Mouse (Mus musculus): ENCODE measurements around the gene Padi3. TPM values are rescaled to one million over a fixed set of nuclear protein-coding genes. Genes with fewer than 3 reads are reported as not detected.
A peak's percentile ranks its signal among the peaks of the same experiment; 100 is the strongest.

The Padi3 gene
- total RNA-seq (2012; rRNA removed) (75.9 and 106 TPM in 2 replicates), polyA plus RNA-seq (2012; ENCODE audit: insufficient read depth in 1 of 2, insufficient read length in 2 of 2, low read depth in 1 of 2, low replicate concordance in 2 of 2, missing spikeins in 1 of 2) (10 to 100 TPM in 1 of 2 experiments, not detected in 1; 73.1 TPM)

DNA sequence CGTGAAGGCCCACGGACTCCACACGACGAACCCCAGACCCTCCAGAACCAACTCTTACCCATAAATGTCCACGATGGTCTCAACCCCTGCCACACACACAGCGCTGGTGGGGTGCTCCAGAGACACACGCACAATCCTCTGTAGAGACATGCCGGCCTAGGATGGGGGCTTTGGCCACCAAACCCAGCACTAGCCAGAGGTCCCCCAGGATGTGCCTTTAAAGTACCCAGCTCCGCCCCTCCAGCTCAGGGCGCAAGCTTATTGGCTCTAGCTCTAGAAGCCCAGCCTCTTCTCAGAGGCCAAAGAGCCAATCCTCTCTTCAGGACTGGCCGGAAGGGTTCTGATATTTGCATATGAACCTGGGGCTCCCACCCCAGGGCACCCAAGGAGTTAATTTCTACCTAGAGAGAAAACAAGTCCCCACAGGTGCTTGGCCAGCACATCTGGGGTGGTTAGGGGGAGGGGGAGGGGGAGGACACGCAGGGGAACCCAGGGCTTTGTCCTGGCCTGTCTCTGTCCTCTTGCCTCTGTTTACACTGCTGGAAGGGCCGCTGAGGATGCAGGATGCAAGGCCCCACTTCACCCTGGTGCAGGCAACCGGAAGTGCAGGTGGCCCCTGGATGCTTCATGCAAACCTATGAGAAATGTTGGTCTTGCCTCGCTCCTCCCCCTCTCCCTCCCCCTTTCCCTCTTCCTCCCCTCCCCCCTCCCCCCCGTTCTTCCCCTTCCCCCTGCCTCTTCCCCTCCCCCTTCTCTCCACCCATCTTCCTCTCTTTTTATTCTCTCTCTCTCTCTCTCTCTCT, at the start of gene Padi3:
Gene Padi3, minus strand, starts transcription at position 191 of the 803 bp plus-strand sequence.
- Histone ChIP-seq H3K36me3 (ENCODE audit: control insufficient read depth in 1 of 2, insufficient read depth in 2 of 2, low read length in 2 of 2) (peaks cover 0 to 8% of the 10 kb centered on the region in 2 experiments; a peak in 2 of 4 replicates), H3K9ac (ENCODE audit: control insufficient read depth, low read depth, low read length, poor library complexity, severe bottlenecking) (peak within 1 kb of the TSS; percentile 74), H3K9me3 (replicated peaks; ENCODE audit: insufficient read depth, low read length) (no peaks in the 10 kb centered on the region), H3K27me3 (ENCODE audit: control insufficient read depth in 1 of 2, insufficient read depth in 2 of 2, low read length in 2 of 2) (no peaks in the 10 kb centered on the region), H3K4me1 (ENCODE audit: control insufficient read depth in 1 of 2, insufficient read depth in 2 of 2, low read length in 2 of 2) (peaks cover 4 to 40% of the 10 kb centered on the region in 2 experiments; a peak in 3 of 4 replicates), H3K4me3 (ENCODE audit: control insufficient read depth in 1 of 2, insufficient read depth in 1 of 2, low read depth in 2 of 2, low read length in 2 of 2) (peak within 1 kb of the TSS; percentile 76 to 78), H3K79me2 (ENCODE audit: control insufficient read depth, insufficient read depth, low read length, poor library complexity) (peaks cover 27% of the 10 kb centered on the region), H3K27ac (ENCODE audit: control insufficient read depth, low read depth, low read length) (peak within 1 kb of the TSS; percentile 91)
- DNase-seq (ENCODE audit: low read depth, low spot score), result peak; percentile 95
- TF ChIP-seq UBTF (IDR thresholded peaks at IDR 0.05; ENCODE audit: borderline replicate concordance, insufficient read depth, low read depth, low read length) (no peak), NELFE (IDR thresholded peaks at IDR 0.05; ENCODE audit: low read depth, low read length) (peak; percentile 99), POLR2AphosphoS2 (IDR thresholded peaks at IDR 0.05; ENCODE audit: low read length) (peak; percentile 98), TBP (IDR thresholded peaks at IDR 0.05; ENCODE audit: low read depth, low read length) (peak; percentile 99), POLR2AphosphoS5 (IDR thresholded peaks at IDR 0.05; ENCODE audit: borderline replicate concordance, low read depth, low read length) (peak; percentile 95), MYB (IDR thresholded peaks at IDR 0.05; ENCODE audit: low read depth, low read length) (no peak), MEF2A (IDR thresholded peaks at IDR 0.05; ENCODE audit: extremely low read depth, insufficient replicate concordance, low read depth, low read length, poor library complexity, severe bottlenecking) (no peak), EP300 (IDR thresholded peaks at IDR 0.05; ENCODE audit: low read depth in 1 of 2, low read length in 2 of 2) (no peak), MAX (IDR thresholded peaks at IDR 0.05; ENCODE audit: low read length) (no peak), ZNF384 (IDR thresholded peaks at IDR 0.05; ENCODE audit: low read depth, low read length) (no peak), GABPA (IDR thresholded peaks at IDR 0.05; ENCODE audit: low read depth, low read length) (no peak), MAZ (IDR thresholded peaks at IDR 0.05; ENCODE audit: low read depth, low read length) (peak; percentile 71), TAL1 (IDR thresholded peaks at IDR 0.05; ENCODE audit: low read length) (no peak), MXI1 (IDR thresholded peaks at IDR 0.05; ENCODE audit: low read depth, low read length) (peak; percentile 47; the same call in 1 of the 2 replicates), ELF1 (IDR thresholded peaks at IDR 0.05; ENCODE audit: low read depth, low read length) (0 out of 2 replicates have a peak, but pooled peaks have one; percentile 49), SMC3 (IDR thresholded peaks at IDR 0.05; ENCODE audit: low read depth, low read length) (no peak), ETS1 (IDR thresholded peaks at IDR 0.05; ENCODE audit: low read depth, low read length) (peak; percentile 46), USF2 (IDR thresholded peaks at IDR 0.05; ENCODE audit: borderline replicate concordance in 1 of 2, insufficient read depth in 1 of 2, low read depth in 1 of 2, low read length in 2 of 2) (no peak), POLR2A (IDR thresholded peaks at IDR 0.05; ENCODE audit: control insufficient read depth in 1 of 2, insufficient read depth in 1 of 2, low read depth in 1 of 2, low read length in 2 of 2, poor library complexity in 1 of 2) (peak; percentile 99 to 100), HCFC1 (IDR thresholded peaks at IDR 0.05; ENCODE audit: low read depth, low read length) (peak; percentile 50; the same call in 1 of the 2 replicates), E2F4 (IDR thresholded peaks at IDR 0.05; ENCODE audit: borderline replicate concordance, low read depth, low read length) (no peak), ZC3H11A (IDR thresholded peaks at IDR 0.05; ENCODE audit: low read depth, low read length) (no peak), ZMIZ1 (IDR thresholded peaks at IDR 0.05; ENCODE audit: low read depth, low read length) (peak; percentile 100), GATA1 (IDR thresholded peaks at IDR 0.05; ENCODE audit: low read depth, low read length) (no peak), TCF12 (IDR thresholded peaks at IDR 0.05; ENCODE audit: low read depth, low read length) (peak; percentile 52), ZKSCAN1 (IDR thresholded peaks at IDR 0.05; ENCODE audit: low read depth, low read length) (no peak), JUND (IDR thresholded peaks at IDR 0.05; ENCODE audit: low read depth, low read length) (no peak; the same call in 1 of the 2 replicates), SIN3A (IDR thresholded peaks at IDR 0.05; ENCODE audit: low read length) (peak; percentile 50), BHLHE40 (IDR thresholded peaks at IDR 0.05; ENCODE audit: borderline replicate concordance, low read depth, low read length) (no peak), RCOR1 (IDR thresholded peaks at IDR 0.05; ENCODE audit: low read depth, low read length) (no peak), CHD2 (IDR thresholded peaks at IDR 0.05; ENCODE audit: low read length) (no peak; the same call in 1 of the 2 replicates)

Measured in MEL (cell line).